Mouse (Mus musculus) CD4-positive, CD25-positive, alpha-beta regulatory T cell, adult 4 months (primary cell): ENCODE data around the gene Hao2. TPM values are rescaled to one million over a fixed set of nuclear protein-coding genes. Genes with fewer than 3 reads are reported as not detected.

Source experiments
- ATAC-seq: one replicate; pipeline ENCODE4 v1.8.0; 2017
- polyA plus RNA-seq, 2 experiments: library from polyadenylated mRNA; unstranded; fragments of 100-300 nt; shearing (Covaris generic); gene quantifications; one replicate each; pipeline ENCODE4 v1.2.1; 2017

Gene Hao2
- polyA plus RNA-seq, 2 experiments from 2014 or later: not detected

- ATAC-seq: no peak
These were observed 37.9 kb downstream of the Hao2 start for GRCm38 (mm10) chr3:98855160-98855559.

- no peak for ATAC-seq
These were observed 39.4 kb downstream of the Hao2 start for GRCm38 (mm10) chr3:98853685-98854084.

- no peak for ATAC-seq
These were observed 40.0 kb downstream of the Hao2 start for GRCm38 (mm10) chr3:98853051-98853450.

- ATAC-seq: no peak
These were observed 40.4 kb downstream of the Hao2 start for GRCm38 (mm10) chr3:98852631-98853030.

GRCm38 (mm10) chr3:98851853-98852252 lies 41.2 kb downstream of the Hao2 start:
- no peak for ATAC-seq

DNA sequence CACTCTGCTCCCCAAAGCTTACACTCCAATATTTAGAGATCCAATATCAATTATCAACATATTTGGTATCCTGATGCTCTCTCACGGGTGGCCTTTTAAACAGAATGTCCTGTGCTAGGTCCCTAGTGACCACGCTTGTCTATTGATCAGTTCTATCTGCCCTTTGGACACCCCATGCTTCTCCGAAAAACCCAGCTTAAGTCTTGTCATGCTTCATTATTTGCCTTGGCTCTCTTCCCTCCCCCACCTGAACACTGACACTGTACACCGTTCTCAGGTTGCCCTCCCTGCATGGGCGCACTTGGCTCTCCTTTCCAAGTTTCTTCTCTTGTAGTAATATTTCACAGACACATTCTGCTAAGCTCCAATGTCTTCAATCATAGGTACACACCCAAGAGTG lies 42.8 kb downstream of the Hao2 start:
- ATAC-seq: no peak

DNA sequence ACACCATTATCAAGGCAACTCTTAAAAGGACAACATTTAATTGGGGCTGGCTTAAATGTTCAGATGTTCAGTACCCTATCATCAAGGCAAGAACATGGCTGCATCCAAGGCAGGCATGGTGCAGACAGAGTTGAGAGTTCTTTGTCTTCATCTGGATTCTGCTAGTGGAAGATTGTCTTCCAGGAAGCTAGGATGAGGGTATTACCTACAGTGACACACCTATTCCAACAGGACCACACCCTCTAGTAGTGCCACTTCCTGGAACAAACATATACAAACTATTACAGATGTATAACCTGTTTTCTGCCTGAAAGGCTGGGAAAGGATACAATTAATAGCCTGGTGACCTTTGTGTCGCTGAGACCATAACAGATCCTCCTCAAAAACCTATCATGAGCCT lies 44.1 kb downstream of the Hao2 start:
- ATAC-seq: no peak

Other genes starting within 250 kb of the Hao2 start
- not detected for gene Hsd3b2, start 168.7 kb downstream of the Hao2 start, polyA plus RNA-seq
- gene Hsd3b3, start 130.1 kb downstream of the Hao2 start, polyA plus RNA-seq: under 1 TPM in 1 of 2 experiments, not detected in 1; 0.11 TPM
- not detected for gene Hsd3b6, start 78.8 kb downstream of the Hao2 start, polyA plus RNA-seq
- not detected for gene Hsd3b1, start 33.4 kb downstream of the Hao2 start, polyA plus RNA-seq
- gene Wars2, start 247.8 kb upstream of the Hao2 start, polyA plus RNA-seq: 1 to 10 TPM; 9.0 to 9.9 TPM